In genomic region chr11:83306700-83307253, GRCm38 (mm10) we compare ENCODE assay signal across 32 mouse cellular contexts. TPM values are rescaled to one million over a fixed set of nuclear protein-coding genes. Genes with fewer than 3 reads are reported as not detected.
"Had no signal": no experiment of that assay in that cellular context is flagged by ENCODE, and none has a peak within 500 bp of the region (broad histone marks: within the 10 kb centered on the region; RNA-seq: fewer than 3 reads in every experiment).

No protein-coding gene starts in this region.

- H3K9me3 ChIP-seq: heart, embryonic 10.5 days; heart, embryonic 13.5 days; heart, embryonic 15.5 days; hindbrain, embryonic 13.5 days; hindbrain, embryonic 15.5 days; limb, embryonic 10.5 days; limb, embryonic 12.5 days; liver, embryonic 13.5 days; liver, embryonic 15.5 days had no signal

- H3K4me3 ChIP-seq: gastrocnemius, adult 2 months; heart, embryonic 10.5 days; heart, embryonic 13.5 days; heart, embryonic 15.5 days; hindbrain, embryonic 13.5 days; hindbrain, embryonic 15.5 days; left cerebral cortex, adult 2 months; limb, embryonic 10.5 days; limb, embryonic 12.5 days; liver, embryonic 13.5 days; liver, embryonic 15.5 days had no signal

- ATAC-seq: hindbrain, postnatal 0 days; intestine, embryonic 16.5 days had no signal

- H3K4me2 ChIP-seq: heart, embryonic 13.5 days; heart, embryonic 15.5 days; hindbrain, embryonic 13.5 days; hindbrain, embryonic 15.5 days; limb, embryonic 12.5 days; liver, embryonic 11.5 days; liver, embryonic 13.5 days; liver, embryonic 15.5 days had no signal

- H3K27ac ChIP-seq: gastrocnemius, adult 2 months; heart, embryonic 10.5 days; heart, embryonic 13.5 days; heart, embryonic 15.5 days; hindbrain, embryonic 13.5 days; hindbrain, embryonic 15.5 days; hindbrain, postnatal 0 days; limb, embryonic 10.5 days; limb, embryonic 12.5 days; liver, embryonic 13.5 days; liver, embryonic 15.5 days had no signal

- H3K27me3 ChIP-seq: heart, embryonic 13.5 days; heart, embryonic 15.5 days; hindbrain, embryonic 13.5 days; hindbrain, embryonic 15.5 days; limb, embryonic 12.5 days; liver, embryonic 13.5 days; liver, embryonic 15.5 days had no signal

- H3K9ac ChIP-seq: heart, embryonic 13.5 days; heart, embryonic 15.5 days; hindbrain, embryonic 13.5 days; hindbrain, embryonic 15.5 days; limb, embryonic 12.5 days; liver, embryonic 13.5 days; liver, embryonic 15.5 days had no signal

- DNase-seq: gastrocnemius, adult 2 months; gastrocnemius, postnatal 10 days; gastrocnemius, postnatal 25 days; heart, adult 18-20 months; heart, postnatal 14 days; heart, postnatal 36 days; kidney, adult 11 months; kidney, adult 8-10 months; kidney, postnatal 10 days; kidney, postnatal 25 days; kidney, postnatal 4 days; liver; liver, embryonic 13.5 days had no signal

RNA-seq across cellular contexts. Expression of gene Slfn14, which starts 20.3 kb away (rescaled TPM):
- total RNA-seq: gastrocnemius, adult 2 months; gastrocnemius, postnatal 25 days; granulocyte monocyte progenitor cell, adult 5-6 weeks; heart, adult 18-20 months; heart, adult 8-10 months; hematopoietic stem cell, adult 5-6 weeks; hindbrain, postnatal 0 days; layer of hippocampus, postnatal 25 days; left cerebral cortex, adult 2 months; left cerebral cortex, postnatal 14 days; left cerebral cortex, postnatal 36 days had no signal
- polyA plus RNA-seq: frontal cortex, adult 2 months; hindbrain, postnatal 0 days had no signal
